Mouse (Mus musculus) left cerebral cortex, postnatal 14 days (tissue): ENCODE results near the gene Siah2. TPM values are rescaled to one million over a fixed set of nuclear protein-coding genes. Genes with fewer than 3 reads are reported as not detected.

Experiments
- DNase-seq, 2 experiments: peaks; one replicate each; pipeline ENCODE4 v3.0.0; 2021 to 2022; ENCODE audit warnings: low spot score in 2 of 2, mixed read lengths in 1 of 2
- intact Hi-C: fragments of 180-260 bp; cut with DNase I; formaldehyde crosslinking; loops from one replicate; pipeline ENCODE4 v1.15.1; 2025
- total RNA-seq, 2 experiments: library from RNA; stranded (reverse); gene quantifications; 2 replicates each; pipeline ENCODE4 v1.2.3; 2021

Gene Siah2
- total RNA-seq, 2 experiments from 2014 or later: 18.5 to 20.8 TPM

- intact Hi-C loops: no loop called here
- no peak for DNase-seq
Observed at GRCm38 (mm10) chr3:58678905-58679304, 13.3 kb downstream of the Siah2 start.

GRCm38 (mm10) chr3:58678384-58678783 lies 13.8 kb downstream of the Siah2 start:
- DNase-seq: no peak
- intact Hi-C loops: no loop called here

- no peak for DNase-seq
- intact Hi-C loops: no loop called here
Observed at GRCm38 (mm10) chr3:58677615-58678014, 14.6 kb downstream of the Siah2 start.

DNA sequence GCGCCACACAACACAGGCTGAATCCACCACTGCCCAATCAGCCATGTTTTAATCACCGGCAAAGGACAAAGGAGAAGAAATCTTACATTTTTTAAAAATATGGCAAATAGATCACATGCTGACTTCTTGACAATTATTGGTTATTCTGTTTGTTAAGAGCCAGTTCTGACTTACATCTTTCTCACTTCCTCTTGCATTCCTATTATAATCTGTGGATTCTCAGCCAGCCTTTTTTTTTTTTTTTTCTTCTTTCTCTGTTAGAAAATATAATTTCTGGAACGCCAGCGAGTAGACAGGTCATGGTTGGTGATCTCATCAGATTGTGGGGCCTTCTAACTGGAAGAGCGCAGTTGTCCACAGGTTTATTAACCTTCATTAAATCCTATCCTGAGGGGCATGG lies 18.9 kb downstream of the Siah2 start:
- intact Hi-C loops: no loop called here
- no peak for DNase-seq

- intact Hi-C loops: no loop called here
- no peak for DNase-seq
Observed at GRCm38 (mm10) chr3:58672481-58673183, 19.6 kb downstream of the Siah2 start.

GRCm38 (mm10) chr3:58671616-58672250 lies 20.5 kb downstream of the Siah2 start:
- DNase-seq: no peak
- intact Hi-C loops: no loop called here

GRCm38 (mm10) chr3:58663970-58664369 lies 28.2 kb downstream of the Siah2 start:
- DNase-seq: no peak
- intact Hi-C loops: no loop called here

- DNase-seq: no peak
- intact Hi-C loops: no loop called here
Observed at GRCm38 (mm10) chr3:58660636-58661035, 31.6 kb downstream of the Siah2 start.

GRCm38 (mm10) chr3:58657356-58657755 lies 34.8 kb downstream of the Siah2 start:
- DNase-seq: peak; percentile 19 to 28
- intact Hi-C loops: loop anchor here (5.0 to 10.0 kb wide), 3 partner anchors 35 to 397 kb away; partner anchors contain the start of genes Med12l and Siah2

GRCm38 (mm10) chr3:58655362-58656130 lies 36.7 kb downstream of the Siah2 start:
- intact Hi-C loops: loop anchor here (2.0 to 10.0 kb wide), 4 partner anchors 37 to 399 kb away; partner anchors contain the start of genes Med12l and Siah2
- peak; percentile 55 to 83 for DNase-seq

- intact Hi-C loops: loop anchor here (2.0 to 10.0 kb wide), 2 partner anchors 131 to 401 kb away; no protein-coding TSS in a partner anchor
- no peak for DNase-seq
Observed at GRCm38 (mm10) chr3:58653907-58654306, 38.3 kb downstream of the Siah2 start.

GRCm38 (mm10) chr3:58650328-58650727 lies 41.9 kb downstream of the Siah2 start:
- intact Hi-C loops: loop anchor here (10.0 kb wide), 1 partner anchor 404 kb away; no protein-coding TSS in a partner anchor
- DNase-seq: no peak

DNA sequence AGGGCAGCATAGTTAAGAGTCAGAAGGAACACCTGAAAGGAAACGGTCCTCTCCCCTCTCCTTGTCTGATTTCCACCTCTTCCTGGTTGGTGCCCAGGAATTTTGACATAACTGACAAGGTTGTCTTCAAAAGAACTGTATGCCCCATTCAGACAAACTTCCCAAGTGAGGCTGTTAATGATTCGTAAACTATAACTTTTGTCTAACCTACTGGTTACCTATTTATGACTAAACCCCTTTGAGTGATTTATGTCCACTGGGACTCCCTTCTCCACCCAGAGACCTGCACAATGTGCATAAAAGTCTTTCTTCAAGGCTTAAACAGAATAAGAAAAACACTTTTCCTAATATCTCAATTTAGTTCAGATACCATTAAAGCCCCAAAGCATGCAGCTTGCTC lies 45.0 kb downstream of the Siah2 start:
- DNase-seq: no peak
- intact Hi-C loops: no loop called here

DNA sequence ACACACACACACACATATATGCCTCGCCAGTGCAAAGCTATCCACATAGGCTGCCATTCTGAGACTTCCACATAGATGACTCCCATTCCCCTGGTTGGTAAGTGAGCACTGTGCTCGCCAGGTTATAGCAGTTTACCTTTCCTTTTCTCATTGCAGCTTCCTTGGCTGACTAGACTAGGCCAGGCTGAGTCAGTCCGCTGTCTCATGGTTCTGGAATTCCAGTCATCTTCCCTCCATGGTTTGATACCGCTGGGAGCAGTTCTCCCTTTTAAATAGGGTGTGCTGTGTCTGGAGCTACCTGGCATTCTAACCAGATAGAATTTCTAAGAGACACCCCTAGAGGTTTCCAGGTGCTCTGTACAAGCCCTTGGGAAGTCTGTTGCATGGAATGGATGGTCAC lies 46.0 kb downstream of the Siah2 start:
- intact Hi-C loops: no loop called here
- no peak for DNase-seq

DNA sequence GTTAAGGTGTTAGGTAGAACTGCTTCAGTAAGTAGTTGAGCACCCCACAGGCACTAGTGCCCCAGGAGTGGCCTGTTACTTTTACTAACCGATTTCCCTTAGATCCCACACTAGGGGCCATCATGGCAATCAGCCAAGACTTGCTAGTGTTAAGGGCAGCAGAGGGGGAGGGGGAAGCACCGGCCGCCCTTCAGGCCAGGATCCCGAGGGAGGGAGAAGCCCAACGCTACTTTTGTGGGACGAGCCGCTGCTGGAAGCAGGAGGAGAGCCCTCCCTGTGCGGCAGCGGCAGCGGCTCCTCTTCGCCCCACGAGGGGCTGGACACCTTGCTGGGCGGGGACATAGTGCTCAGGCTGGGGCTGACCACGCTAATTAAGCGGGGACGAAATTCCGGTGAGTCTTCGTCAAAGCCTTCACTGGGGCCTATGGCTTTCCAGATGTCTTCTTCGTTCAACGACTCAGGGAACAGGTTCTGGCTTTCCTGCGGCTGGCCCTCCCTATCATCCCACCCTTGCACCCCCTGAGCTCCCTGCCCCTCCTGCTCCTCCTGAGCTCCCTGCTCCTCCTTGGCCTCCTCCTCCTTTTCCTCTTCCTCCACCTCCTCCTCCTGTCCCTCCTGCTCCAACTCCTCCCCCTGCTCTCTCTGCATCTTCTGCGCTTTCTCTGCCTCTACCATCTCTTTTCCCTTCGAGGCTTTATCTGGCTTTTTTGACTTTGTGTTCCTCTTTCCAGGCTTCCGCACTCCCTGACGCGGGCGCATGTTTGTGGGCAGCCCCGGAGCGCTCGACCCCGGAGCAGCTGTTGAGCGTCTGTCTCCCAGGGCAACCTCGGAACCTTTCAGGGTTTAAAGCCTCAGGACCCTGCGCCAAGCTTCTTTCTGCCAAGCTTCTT lies 55.5 kb downstream of the Siah2 start, which contains the start of gene Erich6:
Gene Erich6, minus strand, starts transcription at position 802 of the 890 bp plus-strand sequence.
- intact Hi-C loops: no loop called here
- peak; percentile 2 to 6 for DNase-seq

DNA sequence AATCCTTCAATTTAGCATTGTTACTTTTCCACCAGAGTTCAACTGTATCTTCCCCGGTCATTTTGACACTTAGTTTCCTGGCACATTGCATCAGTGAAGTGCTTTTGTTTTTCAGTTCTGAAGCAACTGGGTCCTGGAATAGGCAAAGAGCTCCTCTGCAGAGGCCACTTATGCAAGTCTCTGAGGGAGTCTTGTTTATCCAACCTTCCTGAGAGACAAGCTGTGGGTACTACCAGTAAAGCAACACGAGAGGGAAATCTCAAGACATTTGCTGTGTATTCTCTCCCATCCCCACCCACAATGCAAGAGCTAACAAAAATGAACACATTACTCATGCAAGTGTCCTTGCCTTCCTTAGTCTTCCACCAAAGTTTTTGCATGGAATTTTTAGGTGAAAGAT lies 60.5 kb downstream of the Siah2 start:
- intact Hi-C loops: no loop called here
- DNase-seq: peak in 1 of 2 experiments; percentile 14

DNA sequence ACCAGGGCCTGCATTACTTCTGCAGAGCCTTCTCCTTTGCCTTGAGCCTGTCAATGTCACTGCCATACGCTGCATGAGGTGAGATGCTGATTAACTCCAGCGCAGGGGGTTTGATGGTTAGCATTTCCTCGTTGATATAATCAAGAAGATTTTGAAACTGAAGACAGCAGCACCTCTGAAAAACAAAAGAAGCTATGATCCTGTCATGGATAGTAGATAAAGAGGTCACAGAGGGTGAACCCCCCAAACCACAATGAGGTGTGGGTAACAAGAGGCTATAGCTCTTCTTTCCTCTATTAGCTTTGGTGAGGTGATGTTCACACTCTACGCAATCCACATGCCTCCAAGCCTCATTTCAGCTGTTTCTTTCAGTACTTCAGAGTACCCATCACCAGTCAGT lies 67.2 kb downstream of the Siah2 start:
- DNase-seq: no peak
- intact Hi-C loops: no loop called here
